Mouse (Mus musculus): ENCODE measurements at regions not wholly inside any gene's neighbourhood (a gene's known extent, or its start where the extent isn't known, plus 50 kb on each side); places are given as distances from the start of the nearest gene placed in this dataset.

GRCm38 (mm10) chr2:79131743-79132517 is 123.3 kb upstream of the Itga4 start:
- in situ Hi-C loops (cut with MboI, MseI) = loop anchor here (10.0 kb wide), 1 partner anchor 1187 kb away; the partner anchor contains the start of gene Cwc22

GRCm38 (mm10) chr2:79132518-79132845 is 122.7 kb upstream of the Itga4 start:
- in situ Hi-C loops (cut with MboI, MseI) = loop anchor here (10.0 kb wide), 1 partner anchor 1188 kb away; the partner anchor contains the start of gene Cwc22

GRCm38 (mm10) chr2:79134281-79134680 is 120.9 kb upstream of the Itga4 start:
- in situ Hi-C loops (cut with MboI, MseI) = loop anchor here (10.0 kb wide), 1 partner anchor 1189 kb away; the partner anchor contains the start of gene Cwc22

GRCm38 (mm10) chr2:79135986-79136385 is 119.2 kb upstream of the Itga4 start:
- in situ Hi-C loops (cut with MboI, MseI) = loop anchor here (10.0 kb wide), 1 partner anchor 1191 kb away; the partner anchor contains the start of gene Cwc22

- in situ Hi-C loops (cut with MboI, MseI) = loop anchor here (10.0 kb wide), 1 partner anchor 1192 kb away; the partner anchor contains the start of gene Cwc22
Observed at GRCm38 (mm10) chr2:79136619-79137458, 118.4 kb upstream of the Itga4 start.

GRCm38 (mm10) chr2:79137694-79138171 is 117.5 kb upstream of the Itga4 start:
- in situ Hi-C loops (cut with MboI, MseI) = loop anchor here (10.0 kb wide), 1 partner anchor 1193 kb away; the partner anchor contains the start of gene Cwc22

GRCm38 (mm10) chr2:79138368-79139109 is 116.7 kb upstream of the Itga4 start:
- in situ Hi-C loops (cut with MboI, MseI) = loop anchor here (10.0 kb wide), 1 partner anchor 1194 kb away; the partner anchor contains the start of gene Cwc22

- in situ Hi-C loops (cut with MboI, MseI) = no loop called here
Observed at GRCm38 (mm10) chr2:79141961-79142360, 113.3 kb upstream of the Itga4 start.

- in situ Hi-C loops (cut with MboI, MseI) = no loop called here
Observed at GRCm38 (mm10) chr2:79143196-79143595, 112.0 kb upstream of the Itga4 start.

GRCm38 (mm10) chr2:79145897-79146296 is 109.3 kb upstream of the Itga4 start:
- in situ Hi-C loops (cut with MboI, MseI) = no loop called here

GRCm38 (mm10) chr2:79146563-79146962 is 108.7 kb upstream of the Itga4 start:
- in situ Hi-C loops (cut with MboI, MseI) = no loop called here

- in situ Hi-C loops (cut with MboI, MseI) = no loop called here
Observed at GRCm38 (mm10) chr2:79149012-79149698, 106.1 kb upstream of the Itga4 start.

- in situ Hi-C loops (cut with MboI, MseI) = loop anchor here (10.0 kb wide), 1 partner anchor 747 kb away; no protein-coding TSS in a partner anchor
Observed at GRCm38 (mm10) chr2:79151610-79152009, 103.6 kb upstream of the Itga4 start.

- in situ Hi-C loops (cut with MboI, MseI) = loop anchor here (10.0 kb wide), 1 partner anchor 747 kb away; no protein-coding TSS in a partner anchor
Observed at GRCm38 (mm10) chr2:79152031-79152694, 103.1 kb upstream of the Itga4 start.

GRCm38 (mm10) chr2:79152695-79153057 is 102.5 kb upstream of the Itga4 start:
- in situ Hi-C loops (cut with MboI, MseI) = loop anchor here (10.0 kb wide), 1 partner anchor 748 kb away; no protein-coding TSS in a partner anchor

- in situ Hi-C loops (cut with MboI, MseI) = loop anchor here (10.0 kb wide), 1 partner anchor 748 kb away; no protein-coding TSS in a partner anchor
Observed at GRCm38 (mm10) chr2:79153070-79153469, 102.2 kb upstream of the Itga4 start.

- in situ Hi-C loops (cut with MboI, MseI) = loop anchor here (10.0 kb wide), 1 partner anchor 754 kb away; no protein-coding TSS in a partner anchor
Observed at GRCm38 (mm10) chr2:79158450-79159055, 96.7 kb upstream of the Itga4 start.

- in situ Hi-C loops (cut with MboI, MseI) = loop anchor here (10.0 kb wide), 1 partner anchor 755 kb away; no protein-coding TSS in a partner anchor
Observed at GRCm38 (mm10) chr2:79159336-79159735, 95.9 kb upstream of the Itga4 start.

Data from regulatory T cell (primary cell).